Mouse (Mus musculus) liver, adult 2 months (tissue): Measurements from ENCODE around the gene Aim2.

Experiments
- CTCF ChIP-seq: fragments of 200-500 bp; IDR thresholded peaks from 2 replicates; pipeline ENCODE4 v1.5.1; 2011; ENCODE audit warnings: low read depth, low read length, control low read depth
- POLR2A ChIP-seq: fragments of 200-500 bp; IDR thresholded peaks from 2 replicates; pipeline ENCODE4 v1.6.1; 2011; ENCODE audit warnings: low read length, control low read depth; ENCODE audit not compliant: insufficient read depth; ENCODE audit errors: extremely low read depth

DNA sequence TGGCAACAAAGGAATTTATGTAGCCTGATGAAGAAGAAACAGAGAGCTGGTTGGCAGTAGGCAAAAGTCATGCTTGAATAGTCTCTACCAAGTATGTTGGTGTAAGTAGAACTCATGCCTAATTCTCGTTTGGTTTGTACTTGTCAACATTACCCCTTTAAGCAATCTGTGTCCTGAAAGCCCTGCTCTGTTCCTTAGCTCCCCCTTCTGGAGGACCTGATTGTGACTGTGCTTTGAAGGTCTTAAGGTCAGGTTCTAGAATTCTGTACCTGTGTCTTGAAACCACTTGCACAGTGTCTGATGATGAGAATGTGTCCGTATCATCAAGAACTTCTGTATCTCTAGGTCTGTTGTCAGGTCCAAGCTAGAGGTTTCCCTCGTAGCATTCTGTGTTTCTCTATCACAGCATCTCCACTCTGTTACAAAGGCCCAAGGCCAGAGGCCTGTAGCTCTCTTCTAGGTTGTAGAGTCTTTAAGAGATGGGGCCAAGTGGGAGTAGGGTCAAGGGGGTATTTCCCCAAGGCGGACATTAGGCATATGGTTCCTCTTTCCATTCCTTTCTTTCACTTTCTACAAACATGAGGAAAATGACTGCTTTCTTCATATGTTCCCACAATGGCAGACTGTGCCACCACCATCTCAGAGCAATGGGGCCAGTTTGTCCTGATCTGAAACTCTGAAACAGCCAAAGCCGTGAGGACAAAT lies 79.5 kb downstream of the Aim2 start:
- TF ChIP-seq CTCF: no peak
- no peak for TF ChIP-seq POLR2A
